Mouse (Mus musculus): ENCODE measurements around the gene Nanp.

- TF ChIP-seq CTCF (IDR thresholded peaks at IDR 0.05) (peak; percentile 84), EP300 (IDR thresholded peaks at IDR 0.05) (no peak)
These were observed 38.6 kb downstream of the Nanp start for GRCm38 (mm10) chr2:151000402-151001178.

Data from lung, postnatal 0 days (tissue).